Mouse (Mus musculus) heart, adult 9 months (tissue): ENCODE measurements around the gene Olfr376.

Experiments
- DNase-seq, 2 experiments: peaks; one replicate each; pipeline ENCODE4 v3.0.0; 2022; ENCODE audit warnings: low spot score in 2 of 2

The Olfr376 gene

GRCm38 (mm10) chr11:73370946-73371345, at the start of gene Olfr376:
Gene Olfr376 (plus strand): TSS chr11:73371246.
- DNase-seq: no peak

DNA sequence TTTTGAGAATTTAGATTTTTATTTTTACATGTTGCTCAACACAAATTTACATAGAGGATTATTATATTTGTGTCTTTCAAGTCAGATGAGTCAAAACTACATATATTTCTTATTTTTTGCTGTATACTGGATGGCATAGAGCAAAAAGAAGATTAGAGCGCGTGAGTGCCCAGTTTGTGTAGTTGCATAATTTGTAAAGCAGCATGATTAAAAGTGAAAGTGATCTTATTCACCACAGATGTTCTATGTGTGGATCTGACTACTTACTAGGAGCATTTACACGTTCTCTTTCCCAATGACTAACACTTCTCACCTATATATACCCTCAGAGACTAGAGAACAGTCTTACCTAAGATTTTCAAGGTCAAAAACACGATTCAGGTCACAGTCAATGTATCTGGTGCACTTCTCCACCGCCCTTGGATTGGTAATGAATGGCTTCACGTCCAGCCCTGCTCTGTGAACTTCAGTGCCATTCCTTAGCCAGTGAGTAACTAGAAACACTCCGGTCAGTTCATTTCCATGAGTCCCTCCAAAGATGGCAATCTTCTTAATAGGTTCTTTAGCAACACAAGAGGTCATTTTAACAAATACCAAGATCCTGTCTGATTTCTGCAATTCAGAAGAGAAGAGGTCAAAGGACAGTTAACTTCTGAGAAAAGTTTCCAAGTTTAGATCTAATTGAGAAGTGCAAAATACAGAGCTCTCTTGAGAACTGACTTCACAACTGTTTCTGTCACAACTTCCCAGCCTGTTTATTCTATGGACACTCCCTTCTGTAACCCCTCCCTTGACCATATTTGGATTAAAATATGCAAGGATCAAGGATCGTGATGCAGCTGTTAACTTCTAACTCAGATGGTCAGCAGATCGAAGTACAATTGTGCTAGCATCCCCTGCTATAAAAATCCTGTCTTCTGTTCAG, 46.9 kb upstream of the Olfr376 start:
- peak; percentile 13 to 17 for DNase-seq

DNA sequence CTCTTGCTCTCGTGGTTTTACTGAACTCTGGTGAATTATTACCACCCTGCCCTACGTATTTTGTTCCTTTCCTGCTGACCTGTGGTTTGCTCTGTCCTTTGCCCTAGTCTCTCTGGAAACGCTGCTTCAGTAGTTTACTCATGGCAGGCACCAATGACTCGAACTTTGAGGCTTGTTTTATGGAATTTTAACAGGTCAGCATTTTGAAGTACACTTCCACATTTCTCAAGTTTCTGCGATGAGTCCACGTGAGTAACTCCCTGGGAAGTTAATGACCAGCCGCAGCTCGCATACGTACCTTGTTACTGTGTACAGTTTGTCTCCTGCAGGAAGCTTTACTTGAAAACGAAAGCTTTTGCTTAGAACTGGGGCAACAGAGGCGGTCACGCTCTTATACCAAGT, 44.6 kb upstream of the Olfr376 start:
- DNase-seq: peak; percentile 23 to 40

GRCm38 (mm10) chr11:73327361-73327760, 43.7 kb upstream of the Olfr376 start:
- no peak for DNase-seq

DNA sequence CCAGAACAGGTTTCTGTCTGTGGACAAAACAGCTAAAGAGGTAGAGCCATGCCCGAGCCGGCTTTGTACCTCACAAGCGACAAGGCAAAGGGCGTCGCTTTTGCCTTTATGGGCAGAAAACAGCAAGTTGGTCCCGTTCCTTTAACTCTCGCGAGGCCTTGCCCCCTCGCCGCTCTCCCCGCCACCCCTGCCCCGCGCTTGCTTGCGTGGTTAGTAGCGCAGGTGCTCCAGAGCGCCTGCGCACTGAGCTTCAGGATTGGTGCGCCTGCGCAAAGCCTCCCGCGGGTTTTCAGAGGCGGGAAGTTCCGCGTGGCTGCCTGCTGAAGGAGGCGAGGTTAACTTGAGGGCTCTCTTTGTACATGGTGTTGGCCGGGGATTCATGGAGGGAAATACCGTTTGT, 41.6 kb upstream of the Olfr376 start, which contains the start of the genes Aspa, Gm49340 and Spata22:
TSS of gene Aspa (minus strand) at position 155 of the 400 bp plus-strand sequence.
TSS of gene Gm49340 (plus strand) at position 300 of the 400 bp plus-strand sequence.
TSS of gene Spata22 (plus strand) at position 300 of the 400 bp plus-strand sequence.
- no peak for DNase-seq

DNA sequence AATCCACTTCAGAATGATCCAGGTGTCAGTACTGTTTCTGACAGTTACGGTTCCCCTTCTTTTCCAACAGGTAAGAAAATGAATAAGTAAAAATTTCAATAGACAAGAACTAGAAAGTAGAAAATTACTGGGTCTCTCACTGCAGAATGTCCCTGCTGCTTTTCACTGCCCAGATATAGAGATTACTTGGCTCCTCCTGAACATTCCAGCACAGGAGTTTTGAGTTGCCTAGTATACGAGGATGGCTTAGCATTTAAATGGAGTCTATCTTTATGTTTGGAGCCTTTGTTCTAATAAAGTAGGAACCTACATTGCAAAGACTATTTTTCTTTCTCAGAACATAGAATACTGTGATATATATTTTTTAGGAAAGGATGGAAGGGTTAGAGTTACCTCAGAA, 37.7 kb upstream of the Olfr376 start:
- DNase-seq: no peak

GRCm38 (mm10) chr11:73336919-73337318, 34.1 kb upstream of the Olfr376 start:
- no peak for DNase-seq

DNA sequence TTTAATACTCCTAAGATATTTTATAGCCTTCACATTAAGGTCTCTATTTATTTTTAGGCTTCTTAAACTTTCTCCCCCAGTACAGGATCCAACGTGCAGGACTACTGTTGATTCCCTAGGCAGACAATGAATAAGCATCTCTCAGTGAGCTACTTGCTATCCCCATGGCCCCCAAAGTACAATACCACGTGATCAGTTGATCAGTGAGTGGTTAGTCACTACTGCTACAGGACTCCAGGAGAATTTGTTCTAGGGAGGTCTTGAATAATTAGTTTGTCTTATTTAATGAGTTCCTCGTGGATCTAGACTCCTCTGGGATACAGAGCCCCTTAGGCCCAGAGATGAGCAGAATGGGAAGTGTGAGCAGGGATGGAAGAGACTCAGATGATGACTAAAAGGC, 20.6 kb upstream of the Olfr376 start, which contains the start of gene Olfr20:
TSS of gene Olfr20 (plus strand) at position 301 of the 400 bp plus-strand sequence.
- no peak for DNase-seq

- no peak for DNase-seq
Measured at GRCm38 (mm10) chr11:73395374-73395773, 24.3 kb downstream of the Olfr376 start.

DNA sequence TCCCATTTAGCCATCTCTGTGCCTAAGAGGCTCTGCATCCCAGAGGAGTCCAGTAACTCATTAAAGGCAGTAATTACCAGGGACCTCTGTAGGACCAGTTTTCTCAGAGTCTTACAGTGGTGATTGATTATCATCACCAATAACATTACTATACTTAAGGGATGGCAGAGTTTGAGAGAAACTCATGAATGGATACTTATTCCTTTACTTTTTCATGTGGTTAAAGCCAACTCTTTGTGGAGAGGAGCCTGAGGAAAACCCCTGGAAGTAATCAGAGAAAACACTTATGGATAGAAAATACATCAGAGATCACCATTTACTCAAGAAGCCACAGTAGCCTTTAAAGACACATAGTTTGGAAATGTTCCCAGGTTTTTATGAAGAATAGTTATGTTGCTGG, 28.5 kb downstream of the Olfr376 start, which contains the start of gene Olfr1:
TSS of gene Olfr1 (minus strand) at position 101 of the 400 bp plus-strand sequence.
- no peak for DNase-seq
